Mouse (Mus musculus) right cerebral cortex, postnatal 10 days (tissue): ENCODE data around the gene Hist1h2bn.
"Not testable (repeated sequence)": the region's sequence is repeated elsewhere in the genome, so short reads cannot be mapped to it uniquely, and the experiment has no call there.

Experiments
- DNase-seq, 2 experiments: peaks; one replicate each; pipeline ENCODE4 v3.0.0; 2021; ENCODE audit warnings: low spot score in 2 of 2

The Hist1h2bn gene

GRCm38 (mm10) chr13:21781639-21782038, 27.7 kb downstream of the Hist1h2bn start:
- DNase-seq: no peak

- not testable (repeated sequence) for DNase-seq
These were observed 28.7 kb downstream of the Hist1h2bn start for GRCm38 (mm10) chr13:21782361-21783254.

GRCm38 (mm10) chr13:21783255-21783617, 29.3 kb downstream of the Hist1h2bn start, which contains the start of gene Hist1h3i:
TSS of gene Hist1h3i (minus strand) at chr13:21783370.
- peak; percentile 65 to 83 for DNase-seq

- DNase-seq: no peak
These were observed 29.8 kb downstream of the Hist1h2bn start for GRCm38 (mm10) chr13:21783734-21784161.

GRCm38 (mm10) chr13:21784311-21784710, 30.4 kb downstream of the Hist1h2bn start:
- DNase-seq: no peak

GRCm38 (mm10) chr13:21786189-21786898, 32.4 kb downstream of the Hist1h2bn start:
- DNase-seq: no peak

GRCm38 (mm10) chr13:21786899-21787629, 33.1 kb downstream of the Hist1h2bn start, which contains the start of the genes Hist1h2an and Hist1h2bp:
TSS of gene Hist1h2an (minus strand) at chr13:21787218.
TSS of gene Hist1h2bp (plus strand) at chr13:21787461.
- DNase-seq: peak; percentile 92 to 95

- no peak for DNase-seq
These were observed 34.1 kb downstream of the Hist1h2bn start for GRCm38 (mm10) chr13:21787760-21788593.

- DNase-seq: no peak
These were observed 36.0 kb downstream of the Hist1h2bn start for GRCm38 (mm10) chr13:21789925-21790324.

- DNase-seq: no peak
These were observed 36.8 kb downstream of the Hist1h2bn start for GRCm38 (mm10) chr13:21790601-21791283.

GRCm38 (mm10) chr13:21795584-21795983, 41.7 kb downstream of the Hist1h2bn start:
- no peak for DNase-seq

- not testable (repeated sequence) for DNase-seq
These were observed 43.2 kb downstream of the Hist1h2bn start for GRCm38 (mm10) chr13:21797163-21797562.

- not testable (repeated sequence) for DNase-seq
These were observed 49.1 kb downstream of the Hist1h2bn start for GRCm38 (mm10) chr13:21803058-21803457.
